Mouse (Mus musculus) lung, adult 2 months (tissue): ENCODE data around the gene Hba-a1.

ENCODE experiments used
- CTCF ChIP-seq: fragments of 200-500 bp; IDR thresholded peaks from 2 replicates; pipeline ENCODE4 v1.5.1; 2011; ENCODE audit warnings: mild to moderate bottlenecking, low read length, control low read depth; ENCODE audit not compliant: insufficient read depth
- POLR2A ChIP-seq: fragments of 200-500 bp; IDR thresholded peaks from 2 replicates; pipeline ENCODE4 v1.6.1; 2011; ENCODE audit warnings: low read depth, mild to moderate bottlenecking, control low read depth, low read length, borderline replicate concordance; ENCODE audit errors: extremely low read depth

DNA sequence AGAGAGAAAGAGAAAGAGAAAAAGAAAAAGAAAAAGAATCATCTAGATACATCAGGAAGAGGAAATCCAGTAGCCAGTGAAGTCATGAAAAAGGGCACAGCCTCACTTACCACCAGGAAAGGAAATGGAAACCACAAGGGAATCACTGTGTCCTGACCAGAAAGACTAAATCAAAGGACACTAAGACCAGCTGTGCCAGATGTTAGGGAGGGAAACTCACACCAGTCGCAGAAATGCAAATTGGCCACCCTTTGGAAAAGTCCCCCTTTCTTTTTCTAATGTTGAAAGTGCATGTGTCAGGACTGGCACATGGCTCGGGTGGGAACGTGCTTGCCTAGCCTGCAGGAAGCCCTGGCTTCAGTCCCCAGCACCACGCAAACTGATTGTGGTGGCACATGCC lies 12.1 kb upstream of the Hba-a1 start:
- TF ChIP-seq POLR2A (no peak), CTCF (no peak)
